Mouse (Mus musculus): ENCODE results near the gene Olfr688.

The Olfr688 gene

GRCm38 (mm10) chr7:105287795-105288194 lies at the start of gene Olfr688:
Olfr688 (plus strand) TSS chr7:105288095.
- no peak for DNase-seq (ENCODE audit: low spot score in 2 of 2)

DNA sequence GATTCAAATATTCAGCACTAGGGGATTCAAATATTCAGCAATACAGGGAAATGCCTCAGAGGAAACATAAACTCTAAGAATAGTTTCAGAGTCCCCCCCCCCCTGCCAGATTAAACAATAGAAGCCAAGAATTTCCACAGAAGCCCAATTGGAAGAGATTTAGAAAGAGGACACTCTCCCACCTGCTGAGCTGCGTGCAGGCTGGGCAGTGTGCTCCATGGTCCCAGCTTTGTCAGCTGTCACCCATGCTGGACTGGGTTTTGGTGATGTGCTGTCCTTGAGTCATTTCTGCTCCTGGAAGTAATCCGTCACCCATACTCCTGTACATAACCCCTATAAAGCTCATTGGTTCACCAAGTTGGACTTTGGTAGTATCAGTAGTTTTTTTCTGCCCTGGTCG lies 40.2 kb upstream of the Olfr688 start:
- no peak for DNase-seq (ENCODE audit: low spot score in 2 of 2)

DNA sequence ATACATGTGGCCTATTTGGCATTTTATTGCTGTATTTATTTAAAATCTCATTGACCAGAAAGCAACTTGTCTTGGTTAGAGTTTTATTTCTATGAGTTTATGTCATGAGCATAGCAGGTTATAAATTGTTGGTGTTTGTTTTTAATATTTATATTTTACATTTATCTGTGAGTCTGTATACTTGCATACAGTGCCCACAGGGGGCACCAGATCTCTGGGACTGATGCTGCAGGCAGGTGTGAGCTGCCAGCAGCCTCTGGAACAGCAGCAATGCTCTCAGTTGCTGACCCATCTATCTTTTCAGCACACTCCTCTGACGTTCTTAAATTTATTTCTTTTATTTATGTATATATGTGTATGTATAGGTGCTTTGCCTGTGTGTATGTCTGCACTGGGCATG lies 39.7 kb upstream of the Olfr688 start:
- DNase-seq (ENCODE audit: low spot score in 2 of 2) = no peak

DNA sequence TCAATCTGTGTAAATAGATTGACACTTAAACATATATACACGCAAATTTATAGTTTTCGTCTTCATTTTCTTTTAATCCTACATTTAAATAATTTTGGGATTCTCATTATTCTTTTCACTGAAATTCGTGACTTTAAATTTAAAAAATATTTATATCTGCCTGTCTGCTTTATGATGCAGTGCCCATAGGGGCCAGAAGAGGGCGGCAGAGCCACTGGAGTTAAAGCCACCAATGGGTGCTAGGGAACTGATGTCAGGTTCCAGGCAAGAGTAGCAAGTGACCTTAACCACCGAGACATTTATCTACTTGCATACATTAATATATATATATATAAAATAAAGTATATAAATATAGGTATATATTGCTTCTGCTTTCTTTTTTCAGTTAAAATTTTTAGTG lies 31.2 kb upstream of the Olfr688 start:
- no peak for DNase-seq (ENCODE audit: low spot score in 2 of 2)

- no peak for DNase-seq (ENCODE audit: low spot score in 2 of 2)
These were observed 15.5 kb upstream of the Olfr688 start for GRCm38 (mm10) chr7:105272426-105272825.

- no peak for DNase-seq (ENCODE audit: low spot score in 2 of 2)
These were observed 2.2 kb downstream of the Olfr688 start for GRCm38 (mm10) chr7:105290051-105290450.

GRCm38 (mm10) chr7:105310865-105311264 lies 23.0 kb downstream of the Olfr688 start, which contains the start of gene Olfr689:
Olfr689 (plus strand) TSS chr7:105311165.
- no peak for DNase-seq (ENCODE audit: low spot score in 2 of 2)

DNA sequence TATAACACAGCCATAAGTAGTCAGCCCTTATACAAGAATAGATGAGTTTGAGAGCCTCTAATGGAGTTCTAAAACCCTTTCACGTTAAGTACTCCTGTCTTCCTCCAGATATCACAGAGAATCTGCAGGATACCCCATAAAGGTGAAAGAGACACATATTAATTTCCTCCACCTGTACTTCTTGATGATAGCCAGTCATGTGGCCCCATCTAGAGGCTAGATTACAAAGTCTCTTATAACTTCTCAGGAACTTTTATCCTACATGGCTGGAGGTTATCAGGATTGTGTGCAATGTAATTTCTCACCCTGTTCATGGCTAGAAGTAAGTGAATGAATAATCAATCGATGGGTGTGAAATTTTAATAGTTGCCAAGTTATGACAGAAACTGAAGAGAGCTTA lies 37.4 kb downstream of the Olfr688 start:
- no peak for DNase-seq (ENCODE audit: low spot score in 2 of 2)

DNA sequence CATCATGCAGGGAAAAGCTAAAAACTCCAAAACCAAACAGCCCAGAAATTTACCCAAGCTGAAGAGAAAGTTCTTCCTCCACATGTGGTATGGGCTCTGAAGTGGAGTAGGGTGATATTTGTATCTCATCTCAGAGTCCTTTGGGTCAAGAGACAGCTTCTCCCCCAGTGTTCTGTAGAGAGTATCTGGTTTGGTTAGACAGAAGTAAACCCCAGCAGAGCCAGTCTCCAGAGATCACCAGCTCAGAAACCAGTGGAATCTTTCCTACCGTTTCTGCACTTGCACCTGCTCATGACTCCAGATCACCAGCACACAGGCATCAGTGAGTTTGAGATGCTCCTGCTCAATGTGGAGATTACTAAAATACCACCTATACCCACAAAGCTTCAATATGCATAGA lies 46.1 kb downstream of the Olfr688 start, which contains the start of gene Olfr690:
Gene Olfr690 (minus strand): TSS at position 101 of the 400 bp plus-strand sequence.
- DNase-seq (ENCODE audit: low spot score in 2 of 2) = no peak
